Mouse (Mus musculus): ENCODE measurements around the gene Phyhipl. TPM values are rescaled to one million over a fixed set of nuclear protein-coding genes. Genes with fewer than 3 reads are reported as not detected.

The Phyhipl gene
- polyA plus RNA-seq, 1 experiment from 2014 or later, result 0.07 TPM

DNA sequence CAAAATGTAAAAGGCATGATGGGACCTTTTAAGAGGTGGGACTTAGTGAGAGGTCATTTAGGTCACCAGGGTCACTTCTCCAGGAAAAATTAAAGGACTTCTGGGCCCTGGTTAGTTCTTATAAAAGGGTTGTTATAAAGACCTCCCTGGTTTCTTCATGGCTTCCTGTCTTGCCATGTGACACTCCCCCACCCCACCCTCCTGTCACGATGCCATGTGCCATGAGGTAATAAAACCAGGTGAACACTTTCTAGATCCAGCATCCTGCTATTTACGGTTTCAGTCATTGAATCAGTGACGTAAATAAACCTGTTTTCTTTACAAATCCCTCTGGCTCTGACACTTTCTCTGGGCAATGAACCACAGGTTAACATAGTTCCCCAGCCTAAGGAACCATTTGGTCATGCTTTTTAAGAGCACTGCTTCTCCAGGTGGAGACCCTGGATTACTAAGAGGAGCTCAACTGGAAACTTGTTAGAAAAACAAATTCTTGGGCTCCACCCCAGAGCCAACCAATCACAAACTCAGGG is 68.8 kb downstream of the Phyhipl start:
- H3K36me3 ChIP-seq (replicated peaks; ENCODE audit: insufficient read depth, low read length), result no peaks in the 10 kb centered on the region
- H3K4me2 ChIP-seq (ENCODE audit: low read depth, low read length), result no peak overlapping the region
- 60% methylated on average over 3 of the region's 3 CpGs for WGBS (ENCODE audit: insufficient replicate concordance)
- TF ChIP-seq EP300 (IDR thresholded peaks at IDR 0.05; ENCODE audit: low read depth), result no peak
- no peak for TF ChIP-seq CTCF (IDR thresholded peaks at IDR 0.05; ENCODE audit: low read depth)
- DNase-seq, result no peak
- H3K4me1 ChIP-seq (ENCODE audit: insufficient read depth), result no peaks in the 10 kb centered on the region
- H3K4me3 ChIP-seq (ENCODE audit: low read depth, low read length), result no peak overlapping the region
- no peak overlapping the region for H3K9ac ChIP-seq (replicated peaks)
- ATAC-seq, result no peak
- no peaks in the 10 kb centered on the region for H3K27me3 ChIP-seq (ENCODE audit: insufficient read depth, low read length)
- no peaks in the 10 kb centered on the region for H3K9me3 ChIP-seq (ENCODE audit: low read length)
- no peak overlapping the region for H3K27ac ChIP-seq (ENCODE audit: low read depth)

DNA sequence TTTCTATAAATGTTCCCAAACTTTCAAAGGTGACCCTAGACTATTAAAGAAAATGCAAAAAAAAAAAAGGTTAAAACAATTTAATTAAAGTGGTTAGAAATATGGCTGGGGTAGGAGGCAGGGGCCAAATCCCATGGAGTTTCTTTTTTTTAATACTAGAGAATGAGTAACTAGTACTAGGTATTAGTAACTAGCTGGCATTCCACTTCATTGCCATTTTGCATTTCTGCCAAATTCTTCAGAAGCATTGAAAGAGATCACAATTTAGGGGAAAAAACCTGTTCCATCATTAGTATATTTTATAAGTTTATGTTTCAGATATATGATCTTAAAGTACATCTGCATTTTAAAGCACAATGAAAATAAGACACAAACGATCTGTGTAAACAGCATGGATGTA is 71.6 kb downstream of the Phyhipl start:
- Histone ChIP-seq H3K9me3 (ENCODE audit: low read length) (no peaks in the 10 kb centered on the region), H3K4me1 (ENCODE audit: insufficient read depth) (no peaks in the 10 kb centered on the region), H3K9ac (replicated peaks) (no peak overlapping the region), H3K4me2 (ENCODE audit: low read depth, low read length) (no peak overlapping the region), H3K27ac (ENCODE audit: low read depth) (no peak overlapping the region), H3K36me3 (replicated peaks; ENCODE audit: insufficient read depth, low read length) (no peaks in the 10 kb centered on the region), H3K27me3 (ENCODE audit: insufficient read depth, low read length) (no peaks in the 10 kb centered on the region), H3K4me3 (ENCODE audit: low read depth, low read length) (no peak overlapping the region)
- TF ChIP-seq CTCF (IDR thresholded peaks at IDR 0.05; ENCODE audit: low read depth) (no peak), EP300 (IDR thresholded peaks at IDR 0.05; ENCODE audit: low read depth) (no peak)
- DNase-seq (no peak), ATAC-seq (no peak)
- WGBS (ENCODE audit: insufficient replicate concordance), result 66% methylated on average over 1 of the region's 1 CpGs

DNA sequence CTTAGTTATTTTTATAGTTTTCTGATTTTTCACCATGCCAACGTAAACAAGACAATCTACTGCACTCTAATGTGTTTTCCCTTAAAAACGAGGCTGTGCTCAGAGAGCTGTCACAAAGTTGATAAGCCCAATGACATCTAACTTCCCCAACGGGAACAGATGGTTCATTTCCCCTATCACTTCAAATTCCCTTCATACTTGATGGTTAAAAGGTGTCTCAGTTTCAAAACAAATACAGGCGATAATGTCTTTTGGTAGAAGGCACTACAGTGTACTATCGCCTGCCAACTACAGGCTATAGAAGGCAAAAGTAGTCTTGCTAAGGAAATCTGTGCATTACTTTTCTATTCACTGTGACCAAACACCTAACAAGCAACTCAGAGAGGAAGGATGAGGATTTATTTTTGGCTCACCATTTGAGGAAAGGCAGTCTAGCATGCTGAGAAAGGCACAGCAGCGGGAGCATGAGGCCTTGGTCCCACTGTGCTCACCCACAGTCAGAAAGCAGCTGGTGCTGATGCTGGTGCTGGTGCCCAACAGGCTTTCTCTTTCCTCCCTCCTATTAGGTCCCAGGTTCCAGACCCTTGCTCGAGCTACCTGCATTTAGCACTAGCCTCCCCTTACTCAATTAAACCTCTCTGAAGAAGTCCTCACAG is 74.1 kb downstream of the Phyhipl start:
- Histone ChIP-seq H3K4me1 (ENCODE audit: insufficient read depth) (no peaks in the 10 kb centered on the region), H3K4me2 (ENCODE audit: low read depth, low read length) (no peak overlapping the region), H3K27me3 (ENCODE audit: insufficient read depth, low read length) (no peaks in the 10 kb centered on the region), H3K27ac (ENCODE audit: low read depth) (no peak overlapping the region), H3K36me3 (replicated peaks; ENCODE audit: insufficient read depth, low read length) (no peaks in the 10 kb centered on the region), H3K4me3 (ENCODE audit: low read depth, low read length) (no peak overlapping the region), H3K9me3 (ENCODE audit: low read length) (no peaks in the 10 kb centered on the region), H3K9ac (replicated peaks) (no peak overlapping the region)
- no peak for DNase-seq
- no peak for TF ChIP-seq CTCF (IDR thresholded peaks at IDR 0.05; ENCODE audit: low read depth)
- TF ChIP-seq EP300 (IDR thresholded peaks at IDR 0.05; ENCODE audit: low read depth), result no peak
- 42% methylated on average over 7 of the region's 7 CpGs for WGBS (ENCODE audit: insufficient replicate concordance)
- no peak for ATAC-seq

DNA sequence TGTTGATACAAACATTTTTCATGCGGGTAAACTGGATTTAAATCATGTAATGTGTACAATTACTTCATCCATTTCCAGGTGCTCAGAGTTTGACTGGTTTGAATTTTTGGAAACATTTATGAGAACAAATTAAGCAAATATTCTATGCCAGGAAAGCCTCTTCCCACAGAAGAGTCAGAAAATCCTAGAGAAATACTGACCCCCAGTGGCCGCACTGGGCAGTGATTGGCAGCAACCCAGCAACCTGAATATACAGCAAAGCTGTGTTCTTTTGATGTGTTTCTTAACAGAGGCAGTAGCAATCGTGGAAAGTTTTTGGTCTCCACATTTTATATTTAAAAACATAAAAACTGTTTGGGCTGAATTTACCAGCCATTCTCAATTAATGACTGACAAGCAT is 92.1 kb downstream of the Phyhipl start:
- H3K9me3 ChIP-seq (ENCODE audit: low read length), result no peaks in the 10 kb centered on the region

DNA sequence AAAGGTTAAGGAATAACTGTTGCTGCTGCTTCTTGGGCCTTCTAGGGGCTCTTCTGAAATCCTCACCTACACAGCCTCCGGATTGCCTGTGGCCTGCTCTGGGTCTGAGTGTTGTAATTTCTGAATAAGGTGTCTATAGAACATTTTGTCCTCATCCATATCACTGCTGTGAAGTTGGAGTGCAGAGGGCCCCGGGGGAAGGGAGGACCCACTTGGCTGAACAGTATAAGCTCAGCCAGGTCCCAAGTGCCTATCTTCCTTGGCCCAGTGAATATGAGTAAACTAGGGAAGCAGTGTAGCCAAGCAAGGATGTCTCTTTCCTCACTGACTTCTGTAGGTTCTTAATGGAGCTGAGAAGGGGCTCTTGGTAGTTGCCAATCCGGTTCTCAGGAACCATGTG is 103.2 kb downstream of the Phyhipl start:
- no peaks in the 10 kb centered on the region for H3K4me1 ChIP-seq (ENCODE audit: insufficient read depth)
- 74% methylated on average over 3 of the region's 3 CpGs for WGBS (ENCODE audit: insufficient replicate concordance)
- no peak for TF ChIP-seq EP300 (IDR thresholded peaks at IDR 0.05; ENCODE audit: low read depth)
- TF ChIP-seq CTCF (IDR thresholded peaks at IDR 0.05; ENCODE audit: low read depth), result no peak
- DNase-seq (no peak), ATAC-seq (no peak)
- no peaks in the 10 kb centered on the region for H3K9me3 ChIP-seq (ENCODE audit: low read length)
- H3K4me2 ChIP-seq (ENCODE audit: low read depth, low read length), result no peak overlapping the region
- no peaks in the 10 kb centered on the region for H3K36me3 ChIP-seq (replicated peaks; ENCODE audit: insufficient read depth, low read length)
- no peaks in the 10 kb centered on the region for H3K27me3 ChIP-seq (ENCODE audit: insufficient read depth, low read length)
- no peak overlapping the region for H3K27ac ChIP-seq (ENCODE audit: low read depth)
- no peak overlapping the region for H3K9ac ChIP-seq (replicated peaks)
- H3K4me3 ChIP-seq (ENCODE audit: low read depth, low read length), result no peak overlapping the region

More for the DNA sequence above, 92.1 kb downstream of the Phyhipl start:
- no peak overlapping the region for H3K4me3 ChIP-seq (ENCODE audit: low read depth, low read length)
- H3K9ac ChIP-seq (replicated peaks), result no peak overlapping the region
- DNase-seq (peak; percentile 67), ATAC-seq (no peak)
- no peaks in the 10 kb centered on the region for H3K27me3 ChIP-seq (ENCODE audit: insufficient read depth, low read length)
- 23% methylated on average over 3 of the region's 3 CpGs for WGBS (ENCODE audit: insufficient replicate concordance)
- H3K4me2 ChIP-seq (ENCODE audit: low read depth, low read length), result no peak overlapping the region
- no peaks in the 10 kb centered on the region for H3K4me1 ChIP-seq (ENCODE audit: insufficient read depth)
- TF ChIP-seq CTCF (IDR thresholded peaks at IDR 0.05; ENCODE audit: low read depth) (peak; percentile 70), EP300 (IDR thresholded peaks at IDR 0.05; ENCODE audit: low read depth) (no peak)
- no peaks in the 10 kb centered on the region for H3K36me3 ChIP-seq (replicated peaks; ENCODE audit: insufficient read depth, low read length)
- no peak overlapping the region for H3K27ac ChIP-seq (ENCODE audit: low read depth)

DNA sequence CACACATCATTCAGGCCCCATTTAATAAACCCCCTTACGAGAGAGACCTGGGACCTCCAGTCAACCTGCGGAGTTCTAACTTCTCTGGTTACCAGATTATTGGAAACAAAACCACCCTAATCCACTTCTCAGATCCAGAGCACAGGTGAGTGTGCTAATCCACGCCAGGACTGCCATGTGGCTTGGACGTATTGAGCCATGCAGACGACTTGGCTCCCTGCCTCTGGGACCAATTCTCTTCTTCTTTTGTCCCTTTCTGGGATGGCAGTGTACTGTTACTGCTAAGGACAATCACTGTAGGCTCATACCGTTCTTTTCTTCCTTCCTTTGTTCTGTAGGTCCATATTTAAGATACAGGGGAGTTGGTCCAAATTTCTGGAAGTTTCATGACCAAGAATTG is 112.9 kb downstream of the Phyhipl start:
- H3K27ac ChIP-seq (ENCODE audit: low read depth), result no peak overlapping the region
- no peak overlapping the region for H3K9ac ChIP-seq (replicated peaks)
- ATAC-seq, result no peak
- H3K4me1 ChIP-seq (ENCODE audit: insufficient read depth), result no peaks in the 10 kb centered on the region
- TF ChIP-seq EP300 (IDR thresholded peaks at IDR 0.05; ENCODE audit: low read depth) (no peak), CTCF (IDR thresholded peaks at IDR 0.05; ENCODE audit: low read depth) (no peak)
- no peak for DNase-seq
- H3K36me3 ChIP-seq (replicated peaks; ENCODE audit: insufficient read depth, low read length), result no peaks in the 10 kb centered on the region
- H3K4me2 ChIP-seq (ENCODE audit: low read depth, low read length), result no peak overlapping the region
- no peak overlapping the region for H3K4me3 ChIP-seq (ENCODE audit: low read depth, low read length)
- no peaks in the 10 kb centered on the region for H3K27me3 ChIP-seq (ENCODE audit: insufficient read depth, low read length)
- 68% methylated on average over 6 of the region's 6 CpGs for WGBS (ENCODE audit: insufficient replicate concordance)
- no peaks in the 10 kb centered on the region for H3K9me3 ChIP-seq (ENCODE audit: low read length)
